Mouse (Mus musculus) forebrain, embryonic 11.5 days (tissue): ENCODE measurements around the gene Tmem104. TPM values are rescaled to one million over a fixed set of nuclear protein-coding genes. Genes with fewer than 3 reads are reported as not detected.

Experiments used
- ATAC-seq: fragments of 200-750 bp; cut with Nextera tagmentation; replicated peaks from 2 replicates; pipeline ENCODE4 v1.8.0; 2017; ENCODE audit warnings: moderate TSS enrichment; ENCODE audit not compliant: low FRiP score
- DNase-seq: peaks from one replicate; pipeline ENCODE4 v3.0.0-alpha.2; 2017; ENCODE audit warnings: low spot score
- H3K27ac ChIP-seq: fragments of 300-500 bp; sonication (generic); 2 replicates; pipeline ENCODE4 v1.5.1; 2014; ENCODE audit warnings: low read depth, low read length
- H3K27me3 ChIP-seq: fragments of 300-500 bp; sonication (generic); 2 replicates; pipeline ENCODE4 v1.6.1; 2014; ENCODE audit warnings: mild to moderate bottlenecking, low read length, mixed read lengths; ENCODE audit not compliant: control insufficient read depth, insufficient read depth
- H3K36me3 ChIP-seq: fragments of 300-500 bp; sonication (generic); 2 replicates; pipeline ENCODE4 v1.6.1; 2014; ENCODE audit warnings: mild to moderate bottlenecking, low read length, moderate library complexity, mixed read lengths; ENCODE audit not compliant: control insufficient read depth, insufficient read depth
- H3K4me1 ChIP-seq: fragments of 300-500 bp; sonication (generic); replicated peaks from 2 replicates; pipeline ENCODE4 v1.6.1; 2014; ENCODE audit warnings: low read length, mixed read lengths; ENCODE audit not compliant: control insufficient read depth, insufficient read depth
- H3K4me2 ChIP-seq: fragments of 300-500 bp; sonication (generic); 2 replicates; pipeline ENCODE4 v1.6.1; 2014; ENCODE audit warnings: low read depth, mild to moderate bottlenecking, low read length, moderate library complexity, mixed read lengths; ENCODE audit not compliant: severe bottlenecking
- H3K4me3 ChIP-seq: fragments of 300-500 bp; sonication (generic); 2 replicates; pipeline ENCODE4 v1.5.1; 2014; ENCODE audit warnings: low read depth, low read length
- H3K9ac ChIP-seq: fragments of 300-500 bp; sonication (generic); 2 replicates; pipeline ENCODE4 v1.6.1; 2014; ENCODE audit warnings: low read length
- H3K9me3 ChIP-seq: fragments of 300-500 bp; sonication (generic); 2 replicates; pipeline ENCODE4 v1.6.1; 2016; ENCODE audit warnings: low read length, mixed read lengths; ENCODE audit not compliant: control insufficient read depth
- WGBS: fragments of 180-500 bp; shearing (Covaris S2); extraction: QIAGEN DNeasy Blood & Tissue Kit; methylation state at CpG from one replicate; pipeline ENCODE4 v1.1.7; 2014; 5-methylcytosine and 5-hydroxymethylcytosine counted together
- polyA plus RNA-seq: library from polyadenylated mRNA; unstranded; fragments of >200 nt; fragmentation: Nextera tagmentation; extraction: Ambion mirVana; gene quantifications from 2 replicates; pipeline ENCODE4 v1.2.1, GENCODE M21; 2014

Tmem104 gene
- polyA plus RNA-seq, 1 experiment from 2014 or later, result 9.2 TPM

- Histone ChIP-seq H3K36me3 (no peaks in the 10 kb centered on the region), H3K9me3 (no peaks in the 10 kb centered on the region), H3K4me2 (no peak overlapping the region), H3K27me3 (no peaks in the 10 kb centered on the region; the same call in 1 of the 2 replicates), H3K27ac (no peak overlapping the region), H3K4me1 (peaks cover 22% of the 10 kb centered on the region), H3K4me3 (no peak overlapping the region), H3K9ac (no peak overlapping the region)
- DNase-seq (peak; percentile 65), ATAC-seq (no peak)
- 22% methylated on average over 12 of the region's 12 CpGs for WGBS
Observed at GRCm38 (mm10) chr11:115227640-115228039, 40.4 kb downstream of the Tmem104 start.

- no peaks in the 10 kb centered on the region for H3K9me3 ChIP-seq
- H3K27me3 ChIP-seq, result no peaks in the 10 kb centered on the region; the same call in 1 of the 2 replicates
- H3K27ac ChIP-seq, result no peak overlapping the region
- 74% methylated on average over 7 of the region's 7 CpGs for WGBS
- H3K4me2 ChIP-seq, result no peak overlapping the region
- no peak for ATAC-seq
- no peak overlapping the region for H3K9ac ChIP-seq
- peaks cover 22% of the 10 kb centered on the region for H3K4me1 ChIP-seq
- DNase-seq, result no peak
- H3K36me3 ChIP-seq, result no peaks in the 10 kb centered on the region
- no peak overlapping the region for H3K4me3 ChIP-seq
Observed at GRCm38 (mm10) chr11:115228430-115228829, 41.1 kb downstream of the Tmem104 start.

- WGBS, result 52% methylated on average over 15 of the region's 15 CpGs
- Histone ChIP-seq H3K9ac (no peak overlapping the region), H3K4me3 (no peak overlapping the region), H3K27ac (no peak overlapping the region), H3K27me3 (no peaks in the 10 kb centered on the region; the same call in 1 of the 2 replicates), H3K4me1 (peaks cover 24% of the 10 kb centered on the region), H3K36me3 (no peaks in the 10 kb centered on the region), H3K9me3 (no peaks in the 10 kb centered on the region), H3K4me2 (no peak overlapping the region)
- no peak for DNase-seq
- ATAC-seq, result no peak
Observed at GRCm38 (mm10) chr11:115229021-115229930, 42.0 kb downstream of the Tmem104 start.

GRCm38 (mm10) chr11:115231168-115231915, 44.1 kb downstream of the Tmem104 start:
- WGBS, result 62% methylated on average over 14 of the region's 14 CpGs
- Histone ChIP-seq H3K27ac (no peak overlapping the region), H3K4me2 (no peak overlapping the region), H3K36me3 (no peaks in the 10 kb centered on the region), H3K4me1 (peaks cover 24% of the 10 kb centered on the region), H3K9me3 (no peaks in the 10 kb centered on the region), H3K4me3 (no peak overlapping the region), H3K27me3 (no peaks in the 10 kb centered on the region; the same call in 1 of the 2 replicates), H3K9ac (no peak overlapping the region)
- ATAC-seq, result no peak
- DNase-seq, result no peak

- Histone ChIP-seq H3K9ac (no peak overlapping the region), H3K27me3 (no peaks in the 10 kb centered on the region), H3K4me3 (no peak overlapping the region), H3K4me1 (peaks cover 18% of the 10 kb centered on the region), H3K36me3 (no peaks in the 10 kb centered on the region), H3K9me3 (no peaks in the 10 kb centered on the region), H3K4me2 (no peak overlapping the region), H3K27ac (no peak overlapping the region)
- no peak for ATAC-seq
- 47% methylated on average over 9 of the region's 9 CpGs for WGBS
- DNase-seq, result no peak
Observed at GRCm38 (mm10) chr11:115231924-115232323, 44.6 kb downstream of the Tmem104 start.

GRCm38 (mm10) chr11:115232889-115233288, 45.6 kb downstream of the Tmem104 start:
- H3K27me3 ChIP-seq, result no peaks in the 10 kb centered on the region
- H3K9me3 ChIP-seq, result no peaks in the 10 kb centered on the region
- no peak for DNase-seq
- H3K4me2 ChIP-seq, result no peak overlapping the region
- ATAC-seq, result no peak
- H3K36me3 ChIP-seq, result no peaks in the 10 kb centered on the region
- H3K4me1 ChIP-seq, result peaks cover 12% of the 10 kb centered on the region; the same call in 1 of the 2 replicates
- H3K9ac ChIP-seq, result no peak overlapping the region
- WGBS, result 74% methylated on average over 5 of the region's 5 CpGs
- no peak overlapping the region for H3K27ac ChIP-seq
- no peak overlapping the region for H3K4me3 ChIP-seq

GRCm38 (mm10) chr11:115233526-115234290, 46.4 kb downstream of the Tmem104 start:
- ATAC-seq, result no peak
- no peak overlapping the region; the same call in 1 of the 2 replicates for H3K27ac ChIP-seq
- no peak for DNase-seq
- no peaks in the 10 kb centered on the region for H3K9me3 ChIP-seq
- 55% methylated on average over 20 of the region's 20 CpGs for WGBS
- H3K36me3 ChIP-seq, result no peaks in the 10 kb centered on the region
- H3K27me3 ChIP-seq, result no peaks in the 10 kb centered on the region
- H3K4me1 ChIP-seq, result peaks cover 10% of the 10 kb centered on the region; the same call in 1 of the 2 replicates
- H3K4me3 ChIP-seq, result no peak overlapping the region
- H3K9ac ChIP-seq, result no peak overlapping the region
- no peak overlapping the region for H3K4me2 ChIP-seq
